Mouse (Mus musculus) bone marrow macrophage, adult 2 months (primary cell): ENCODE measurements around the gene Tnrc6a.

Experiments
- CTCF ChIP-seq: IDR thresholded peaks from 2 replicates; pipeline ENCODE4 v1.5.1; 2012; ENCODE audit warnings: low read depth, mild to moderate bottlenecking, low read length, moderate library complexity
- POLR2A ChIP-seq: IDR thresholded peaks from 2 replicates; pipeline ENCODE4 v1.6.1; 2012; ENCODE audit warnings: mild to moderate bottlenecking, low read depth, low read length, borderline replicate concordance

GRCm38 (mm10) chr7:123084708-123085107, 39.0 kb upstream of the Tnrc6a start:
- TF ChIP-seq CTCF = no peak
- TF ChIP-seq POLR2A = no peak
